Mouse (Mus musculus) testis, postnatal 10 days (tissue): Measurements from ENCODE around the gene Gm6902.
"Not testable (repeated sequence)": the region's sequence is repeated elsewhere in the genome, so short reads cannot be mapped to it uniquely, and the experiment has no call there.

ENCODE experiments used
- DNase-seq: peaks from one replicate; pipeline ENCODE4 v3.0.0; 2021; ENCODE audit warnings: low spot score

Gm6902 gene

DNA sequence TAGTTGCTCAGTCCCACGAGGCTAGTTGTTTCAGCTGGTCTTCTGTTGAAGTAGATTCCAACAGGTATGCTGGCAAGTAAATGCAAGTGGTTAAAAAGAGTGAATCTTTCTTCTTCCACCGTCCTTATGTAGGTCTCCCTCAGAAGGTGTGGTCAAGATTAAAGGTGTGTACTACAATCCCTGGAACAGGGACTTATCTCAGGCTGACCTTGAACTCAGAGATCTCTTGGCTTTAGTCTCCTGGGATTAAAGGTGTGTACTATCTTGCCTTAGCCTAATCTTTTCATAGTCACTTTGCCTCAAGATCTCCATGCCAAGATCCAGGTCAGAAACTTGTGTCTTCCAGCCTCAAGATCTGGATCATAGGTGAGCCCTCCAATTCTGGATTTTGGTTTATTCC lies at the start of gene Gm6902:
TSS of gene Gm6902 (minus strand) at position 101 of the 400 bp plus-strand sequence.
- not testable (repeated sequence) for DNase-seq

- DNase-seq = not testable (repeated sequence)
Measured at GRCm38 (mm10) chr7:23300892-23301291, 22.2 kb upstream of the Gm6902 start, which contains the start of gene Nlrp4e. Gene Nlrp4e (plus strand): TSS chr7:23301192.

DNA sequence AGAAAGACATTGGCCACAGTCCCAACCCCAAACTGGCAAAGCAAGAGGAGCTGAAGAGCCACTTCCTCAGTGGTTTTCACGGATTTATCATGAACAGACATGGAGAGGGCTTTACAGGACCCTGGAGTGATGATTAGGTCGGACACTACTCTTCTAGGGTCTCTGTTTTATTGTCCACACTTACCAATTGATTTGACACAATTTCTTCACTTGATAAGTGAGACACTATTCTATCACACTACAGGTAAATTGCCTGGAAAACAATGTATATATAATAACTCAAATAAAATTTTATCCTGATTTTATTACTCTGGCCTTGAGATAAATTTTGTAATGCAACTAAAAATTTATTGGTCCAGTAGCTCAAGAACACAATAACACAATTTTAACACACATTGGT lies 27.1 kb downstream of the Gm6902 start, which contains the start of gene Vmn1r166:
TSS of gene Vmn1r166 (minus strand) at position 101 of the 400 bp plus-strand sequence.
- not testable (repeated sequence) for DNase-seq
